Mouse (Mus musculus): ENCODE measurements around the gene Olfr441. TPM values are rescaled to one million over a fixed set of nuclear protein-coding genes. Genes with fewer than 3 reads are reported as not detected.
"Not testable (repeated sequence)": the region's sequence is repeated elsewhere in the genome, so short reads cannot be mapped to it uniquely, and the experiment has no call there.

The Olfr441 gene
- polyA plus RNA-seq (2014; fragmentation: Nextera tagmentation; extraction: Ambion mirVana), result not detected in 2 replicates

- not testable (repeated sequence) for H3K9ac ChIP-seq (ENCODE audit: low read depth, low read length); DNase-seq (ENCODE audit: low spot score)
- 69% methylated on average over 1 of the region's 1 CpGs for WGBS
These were observed at the start of gene Olfr441 for GRCm38 (mm10) chr6:43106069-43106468. Gene Olfr441, plus strand, starts transcription at chr6:43106369.

GRCm38 (mm10) chr6:43078750-43079149, 27.4 kb upstream of the Olfr441 start:
- no peak overlapping the region for H3K4me2 ChIP-seq
- 27% methylated on average over 2 of the region's 2 CpGs for WGBS
- no peak for ATAC-seq (replicated peaks; ENCODE audit: low FRiP score)
- no peaks in the 10 kb centered on the region for H3K27me3 ChIP-seq (replicated peaks; ENCODE audit: control insufficient read depth, insufficient read depth, low read length)
- H3K9me3 ChIP-seq (ENCODE audit: control insufficient read depth, low read length), result no peaks in the 10 kb centered on the region
- DNase-seq (ENCODE audit: low spot score), result no peak
- no peaks in the 10 kb centered on the region for H3K36me3 ChIP-seq (ENCODE audit: control insufficient read depth, insufficient read depth, low read length)
- no peak overlapping the region for H3K4me3 ChIP-seq (ENCODE audit: low read depth, low read length)
- no peaks in the 10 kb centered on the region for H3K4me1 ChIP-seq (replicated peaks; ENCODE audit: control insufficient read depth, insufficient read depth, low read length)
- no peak overlapping the region for H3K9ac ChIP-seq (ENCODE audit: low read depth, low read length)
- H3K27ac ChIP-seq (ENCODE audit: low read depth, low read length), result no peak overlapping the region

More at GRCm38 (mm10) chr6:43106069-43106468, at the start of gene Olfr441:
- H3K4me1 ChIP-seq (replicated peaks; ENCODE audit: control insufficient read depth, insufficient read depth, low read length); H3K27me3 ChIP-seq (replicated peaks; ENCODE audit: control insufficient read depth, insufficient read depth, low read length); H3K36me3 ChIP-seq (ENCODE audit: control insufficient read depth, insufficient read depth, low read length); H3K4me3 ChIP-seq (ENCODE audit: low read depth, low read length); ATAC-seq (replicated peaks; ENCODE audit: low FRiP score); H3K27ac ChIP-seq (ENCODE audit: low read depth, low read length); H3K9me3 ChIP-seq (ENCODE audit: control insufficient read depth, low read length); H3K4me2 ChIP-seq: not testable (repeated sequence)

- not testable (repeated sequence) for H3K9me3 ChIP-seq (ENCODE audit: control insufficient read depth, low read length)
These were observed 24.8 kb upstream of the Olfr441 start for GRCm38 (mm10) chr6:43081405-43081804.

GRCm38 (mm10) chr6:43146267-43146666, 40.1 kb downstream of the Olfr441 start, which contains the start of gene Olfr237-ps1:
Gene Olfr237-ps1, plus strand, starts transcription at chr6:43146567.
- 83% methylated on average over 2 of the region's 2 CpGs for WGBS
- not testable (repeated sequence) for H3K4me3 ChIP-seq (ENCODE audit: low read depth, low read length); H3K36me3 ChIP-seq (ENCODE audit: control insufficient read depth, insufficient read depth, low read length); H3K4me1 ChIP-seq (replicated peaks; ENCODE audit: control insufficient read depth, insufficient read depth, low read length); H3K9me3 ChIP-seq (ENCODE audit: control insufficient read depth, low read length); ATAC-seq (replicated peaks; ENCODE audit: low FRiP score); H3K9ac ChIP-seq (ENCODE audit: low read depth, low read length); DNase-seq (ENCODE audit: low spot score); H3K4me2 ChIP-seq; H3K27me3 ChIP-seq (replicated peaks; ENCODE audit: control insufficient read depth, insufficient read depth, low read length); H3K27ac ChIP-seq (ENCODE audit: low read depth, low read length)

More at GRCm38 (mm10) chr6:43081405-43081804, 24.8 kb upstream of the Olfr441 start:
- H3K4me3 ChIP-seq (ENCODE audit: low read depth, low read length); H3K9ac ChIP-seq (ENCODE audit: low read depth, low read length); H3K27ac ChIP-seq (ENCODE audit: low read depth, low read length); H3K4me1 ChIP-seq (replicated peaks; ENCODE audit: control insufficient read depth, insufficient read depth, low read length); H3K27me3 ChIP-seq (replicated peaks; ENCODE audit: control insufficient read depth, insufficient read depth, low read length); H3K4me2 ChIP-seq; ATAC-seq (replicated peaks; ENCODE audit: low FRiP score); H3K36me3 ChIP-seq (ENCODE audit: control insufficient read depth, insufficient read depth, low read length); DNase-seq (ENCODE audit: low spot score): not testable (repeated sequence)

- no peak overlapping the region for H3K4me2 ChIP-seq
- H3K9ac ChIP-seq (ENCODE audit: low read depth, low read length), result no peak overlapping the region
- no peak for DNase-seq (ENCODE audit: low spot score)
- no peak overlapping the region for H3K27ac ChIP-seq (ENCODE audit: low read depth, low read length)
- H3K36me3 ChIP-seq (ENCODE audit: control insufficient read depth, insufficient read depth, low read length), result no peaks in the 10 kb centered on the region
- no peak for ATAC-seq (replicated peaks; ENCODE audit: low FRiP score)
- no peak overlapping the region for H3K4me3 ChIP-seq (ENCODE audit: low read depth, low read length)
- H3K9me3 ChIP-seq (ENCODE audit: control insufficient read depth, low read length), result no peaks in the 10 kb centered on the region
- no peaks in the 10 kb centered on the region for H3K4me1 ChIP-seq (replicated peaks; ENCODE audit: control insufficient read depth, insufficient read depth, low read length)
- no peaks in the 10 kb centered on the region for H3K27me3 ChIP-seq (replicated peaks; ENCODE audit: control insufficient read depth, insufficient read depth, low read length)
- 58% methylated on average over 1 of the region's 1 CpGs for WGBS
These were observed 53.3 kb downstream of the Olfr441 start for GRCm38 (mm10) chr6:43159502-43159901.

GRCm38 (mm10) chr6:43162982-43163381, 56.8 kb downstream of the Olfr441 start, which contains the start of gene Olfr437:
Gene Olfr437, plus strand, starts transcription at chr6:43163282.
- Histone ChIP-seq H3K9me3 (ENCODE audit: control insufficient read depth, low read length) (no peaks in the 10 kb centered on the region), H3K27me3 (replicated peaks; ENCODE audit: control insufficient read depth, insufficient read depth, low read length) (no peaks in the 10 kb centered on the region), H3K4me2 (no peak within 1 kb of the TSS), H3K36me3 (ENCODE audit: control insufficient read depth, insufficient read depth, low read length) (no peaks in the 10 kb centered on the region), H3K9ac (ENCODE audit: low read depth, low read length) (no peak within 1 kb of the TSS), H3K27ac (ENCODE audit: low read depth, low read length) (no peak within 1 kb of the TSS), H3K4me1 (replicated peaks; ENCODE audit: control insufficient read depth, insufficient read depth, low read length) (no peaks in the 10 kb centered on the region), H3K4me3 (ENCODE audit: low read depth, low read length) (no peak within 1 kb of the TSS)
- WGBS, result 59% methylated on average over 3 of the region's 3 CpGs
- ATAC-seq (replicated peaks; ENCODE audit: low FRiP score), result no peak
- no peak for DNase-seq (ENCODE audit: low spot score)

GRCm38 (mm10) chr6:43167246-43167645, 61.1 kb downstream of the Olfr441 start:
- Histone ChIP-seq H3K27ac (ENCODE audit: low read depth, low read length) (no peak overlapping the region), H3K36me3 (ENCODE audit: control insufficient read depth, insufficient read depth, low read length) (no peaks in the 10 kb centered on the region), H3K4me3 (ENCODE audit: low read depth, low read length) (no peak overlapping the region), H3K4me1 (replicated peaks; ENCODE audit: control insufficient read depth, insufficient read depth, low read length) (no peaks in the 10 kb centered on the region), H3K27me3 (replicated peaks; ENCODE audit: control insufficient read depth, insufficient read depth, low read length) (no peaks in the 10 kb centered on the region), H3K9me3 (ENCODE audit: control insufficient read depth, low read length) (no peaks in the 10 kb centered on the region), H3K4me2 (no peak overlapping the region), H3K9ac (ENCODE audit: low read depth, low read length) (no peak overlapping the region)
- 89% methylated on average over 4 of the region's 4 CpGs for WGBS
- DNase-seq (ENCODE audit: low spot score), result no peak
- ATAC-seq (replicated peaks; ENCODE audit: low FRiP score), result no peak

Other genes starting within 250 kb of the Olfr441 start
- not detected in 2 replicates for gene Olfr448, start 215.9 kb upstream of the Olfr441 start, polyA plus RNA-seq (2014; fragmentation: Nextera tagmentation; extraction: Ambion mirVana)
- not detected in 2 replicates for gene Olfr447, start 197.5 kb upstream of the Olfr441 start, polyA plus RNA-seq (2014; fragmentation: Nextera tagmentation; extraction: Ambion mirVana)
- gene Olfr446, start 185.0 kb upstream of the Olfr441 start, polyA plus RNA-seq (2014; fragmentation: Nextera tagmentation; extraction: Ambion mirVana), result not detected in 2 replicates
- not detected in 2 replicates for gene Olfr444, start 157.3 kb upstream of the Olfr441 start, polyA plus RNA-seq (2014; fragmentation: Nextera tagmentation; extraction: Ambion mirVana)
- gene Olfr237-ps1, start 40.2 kb downstream of the Olfr441 start, polyA plus RNA-seq (2014; fragmentation: Nextera tagmentation; extraction: Ambion mirVana), result not detected in 2 replicates
- gene Olfr437, start 56.9 kb downstream of the Olfr441 start, polyA plus RNA-seq (2014; fragmentation: Nextera tagmentation; extraction: Ambion mirVana), result not detected in 2 replicates
- not detected in 2 replicates for gene Olfr13, start 65.8 kb downstream of the Olfr441 start, polyA plus RNA-seq (2014; fragmentation: Nextera tagmentation; extraction: Ambion mirVana)
- not detected in 2 replicates for gene Olfr435, start 90.8 kb downstream of the Olfr441 start, polyA plus RNA-seq (2014; fragmentation: Nextera tagmentation; extraction: Ambion mirVana)
- not detected in 2 replicates for gene Olfr434, start 106.7 kb downstream of the Olfr441 start, polyA plus RNA-seq (2014; fragmentation: Nextera tagmentation; extraction: Ambion mirVana)
- not detected in 2 replicates for gene Olfr47, start 125.2 kb downstream of the Olfr441 start, polyA plus RNA-seq (2014; fragmentation: Nextera tagmentation; extraction: Ambion mirVana)
- gene Arhgef5, start 159.2 kb downstream of the Olfr441 start, polyA plus RNA-seq (2014; fragmentation: Nextera tagmentation; extraction: Ambion mirVana), result 3.1 and 3.8 TPM in 2 replicates
- gene Nobox, start 203.2 kb downstream of the Olfr441 start, polyA plus RNA-seq (2014; fragmentation: Nextera tagmentation; extraction: Ambion mirVana), result not detected in 2 replicates

Data from liver, embryonic 11.5 days (tissue).